8 mouse cellular contexts compared by ENCODE assay signal in genomic region chr19:6339890-6340504, GRCm38 (mm10). TPM values are rescaled to one million over a fixed set of nuclear protein-coding genes. Genes with fewer than 3 reads are reported as not detected.
DNase-seq lines count a peak whose midpoint lies in the region; ATAC-seq lines count a peak whose summit lies in the region.

No protein-coding gene starts in this region.

- peak overlapping the region; percentile 79 for H3K27ac ChIP-seq in heart, embryonic 15.5 days

- 68% methylated on average over 15 of the region's 15 CpGs for WGBS in heart, embryonic 15.5 days

- H3K4me3 ChIP-seq in heart, embryonic 15.5 days, result peak overlapping the region; percentile 86

- peaks cover 56% of the 10 kb centered on the region for H3K4me1 ChIP-seq in heart, embryonic 15.5 days (replicated peaks)

- no peaks in the 10 kb centered on the region for H3K9me3 ChIP-seq in heart, embryonic 15.5 days (replicated peaks)

- ATAC-seq in heart, embryonic 15.5 days (replicated peaks; ENCODE audit: insufficient number of reproducible peaks, insufficient read depth, low FRiP score, low read depth), result no peak
- ATAC-seq in megakaryocyte, adult 5-6 weeks (ENCODE audit: poor library complexity, severe bottlenecking), result peak; percentile 67

- H3K27me3 ChIP-seq in heart, embryonic 15.5 days, result no peaks in the 10 kb centered on the region

- H3K36me3 ChIP-seq in heart, embryonic 15.5 days, result peaks cover 42% of the 10 kb centered on the region

- DNase-seq in 416B (ENCODE audit: low read depth), result peak; percentile 56
- peak; percentile 75 for DNase-seq in ES-CJ7 (ENCODE audit: low read depth, low spot score)
- DNase-seq in kidney, postnatal 10 days, result peak; percentile 67
- DNase-seq in thymus, adult 18-20 months, result peak; percentile 55 to 72
- no peak for DNase-seq in right cerebral cortex, postnatal 25 days
- DNase-seq in gastrocnemius, adult 8-10 months (ENCODE audit: low spot score in 2 of 2), result no peak

- peak overlapping the region; percentile 98 for H3K4me2 ChIP-seq in heart, embryonic 15.5 days

- H3K9ac ChIP-seq in heart, embryonic 15.5 days, result 0 out of 2 replicates have a peak overlapping the region, but pooled peaks have one; percentile 15

RNA-seq across cellular contexts. Expression of gene Map4k2, which starts 0.9 kb away (rescaled TPM):
- polyA plus RNA-seq in heart, embryonic 15.5 days (2015; fragmentation: Nextera tagmentation; extraction: Ambion mirVana), result 12.6 and 17.9 TPM in 2 replicates
- total RNA-seq in megakaryocyte, adult 5-6 weeks (2015), result 35.0 and 43.3 TPM in 2 replicates
- 66.3 and 79.6 TPM in 2 replicates for total RNA-seq in megakaryocyte, adult 5-6 weeks (2017)
- total RNA-seq in gastrocnemius, adult 8-10 months (2022), result 10 to 100 TPM in 1 of 4 experiments, 1 to 10 TPM in 3; 6.9 to 10.7 (median 8.0) TPM

RNA-seq across cellular contexts. Expression of gene Men1, which starts 5.2 kb away (rescaled TPM):
- polyA plus RNA-seq in heart, embryonic 15.5 days (2015; fragmentation: Nextera tagmentation; extraction: Ambion mirVana), result 36.1 and 50.6 TPM in 2 replicates
- total RNA-seq in megakaryocyte, adult 5-6 weeks (2015), result 15.1 and 16.6 TPM in 2 replicates
- total RNA-seq in megakaryocyte, adult 5-6 weeks (2017), result 19.2 and 20.7 TPM in 2 replicates
- 1 to 10 TPM; 5.3 to 7.9 (median 6.3) TPM for total RNA-seq in gastrocnemius, adult 8-10 months (2022)

RNA-seq across cellular contexts. Expression of gene Sf1, which starts 23.5 kb away (rescaled TPM):
- polyA plus RNA-seq in heart, embryonic 15.5 days (2015; fragmentation: Nextera tagmentation; extraction: Ambion mirVana), result 79.0 and 98.4 TPM in 2 replicates
- total RNA-seq in megakaryocyte, adult 5-6 weeks (2015), result 164 and 205 TPM in 2 replicates
- 179 and 212 TPM in 2 replicates for total RNA-seq in megakaryocyte, adult 5-6 weeks (2017)
- total RNA-seq in gastrocnemius, adult 8-10 months (2022), result 10 to 100 TPM; 69.0 to 88.0 (median 73.8) TPM

RNA-seq across cellular contexts. Expression of gene Cdc42bpg, which starts 33.7 kb away (rescaled TPM):
- 0.30 and 0.60 TPM in 2 replicates for polyA plus RNA-seq in heart, embryonic 15.5 days (2015; fragmentation: Nextera tagmentation; extraction: Ambion mirVana)
- total RNA-seq in megakaryocyte, adult 5-6 weeks (2015), result 0.56 and 0.68 TPM in 2 replicates
- 0.88 and 1.3 TPM in 2 replicates for total RNA-seq in megakaryocyte, adult 5-6 weeks (2017)
- total RNA-seq in gastrocnemius, adult 8-10 months (2022), result 10 to 100 TPM in 1 of 4 experiments, 1 to 10 TPM in 3; 7.6 to 11.5 (median 8.5) TPM

RNA-seq across cellular contexts. Expression of gene Pygm, which starts 44.2 kb away (rescaled TPM):
- polyA plus RNA-seq in heart, embryonic 15.5 days (2015; fragmentation: Nextera tagmentation; extraction: Ambion mirVana), result 282 and 297 TPM in 2 replicates
- 0.80 and 3.2 TPM in 2 replicates for total RNA-seq in megakaryocyte, adult 5-6 weeks (2015)
- total RNA-seq in megakaryocyte, adult 5-6 weeks (2017), result 0.11 and 0.12 TPM in 2 replicates
- total RNA-seq in gastrocnemius, adult 8-10 months (2022), result 1,000 to 10,000 TPM; 8,302 to 9,332 (median 8,668) TPM

Comparison
In these comparisons a context has a peak if more than half of its experiments do, and no peak if none do; other contexts are left out.
1. DNase-seq: peak in 416B (single experiment), ES-CJ7 (single experiment), kidney, postnatal 10 days (single experiment) and thymus, adult 18-20 months (2 of 2); none in right cerebral cortex, postnatal 25 days (single experiment) and gastrocnemius, adult 8-10 months (0 of 2).